In genomic region chr9:76029471-76030199, GRCm38 (mm10) we compare ENCODE assay signal across 23 mouse cellular contexts. TPM values are rescaled to one million over a fixed set of nuclear protein-coding genes. Genes with fewer than 3 reads are reported as not detected.
A peak's percentile ranks its signal among the peaks of the same experiment; 100 is the strongest.
DNase-seq lines count a peak whose midpoint lies in the region; ATAC-seq and TF ChIP-seq lines count a peak whose summit lies in the region.
"Had no signal": no experiment of that assay in that cellular context is flagged by ENCODE, and none has a peak within 500 bp of the region (broad histone marks: within the 10 kb centered on the region; RNA-seq: fewer than 3 reads in every experiment).

No protein-coding gene starts in this region.

- WGBS in lung, embryonic 16.5 days: 54% methylated on average over 16 of the region's 16 CpGs
- WGBS in lung, adult 2 months: 71% methylated on average over 16 of the region's 16 CpGs

- TF ChIP-seq CTCF in lung, adult 2 months (IDR thresholded peaks at IDR 0.05; ENCODE audit: insufficient read depth, low read length): no peak

- no peaks in the 10 kb centered on the region for H3K36me3 ChIP-seq in lung, embryonic 16.5 days (ENCODE audit: control insufficient read depth, insufficient read depth, low read length)
- H3K36me3 ChIP-seq: heart, embryonic 12.5 days; midbrain, embryonic 10.5 days; neural tube, embryonic 13.5 days had no signal

- no peaks in the 10 kb centered on the region for H3K27me3 ChIP-seq in lung, embryonic 16.5 days (ENCODE audit: control insufficient read depth, insufficient read depth, low read depth, low read length)
- H3K27me3 ChIP-seq: heart, embryonic 12.5 days; neural tube, embryonic 13.5 days had no signal

- peaks cover 2% of the 10 kb centered on the region for H3K4me1 ChIP-seq in lung, embryonic 16.5 days (replicated peaks; ENCODE audit: control insufficient read depth, insufficient read depth, low read length)
- H3K4me1 ChIP-seq in lung, adult 2 months (ENCODE audit: control insufficient read depth, insufficient read depth, low read length): no peaks in the 10 kb centered on the region
- H3K4me1 ChIP-seq: heart, embryonic 12.5 days; neural tube, embryonic 13.5 days had no signal

- no peak for TF ChIP-seq POLR2A in lung, adult 2 months (IDR thresholded peaks at IDR 0.05; ENCODE audit: borderline replicate concordance, extremely low read depth, low read depth, low read length)

- DNase-seq in cerebellum, adult 9-10 months: peak; percentile 39
- peak; percentile 91 for DNase-seq in heart, adult 11 months
- DNase-seq in heart, adult 8-10 months (ENCODE audit: low spot score): no peak
- DNase-seq in lung, adult 2 months: no peak
- DNase-seq in gastrocnemius, postnatal 25 days: peak; percentile 32
- DNase-seq in testis, postnatal 10 days (ENCODE audit: low spot score): no peak
- DNase-seq: B cell, adult 2 months; heart, postnatal 4 days; kidney, adult 18-20 months; kidney, postnatal 36 days; liver; lung, postnatal 10 days; right cerebral cortex, postnatal 25 days; thymus, adult 2 months had no signal

- H3K4me2 ChIP-seq in lung, embryonic 16.5 days (ENCODE audit: low read depth, low read length): peak overlapping the region; percentile 11; the same call in 1 of the 2 replicates
- H3K4me2 ChIP-seq: heart, embryonic 12.5 days; neural tube, embryonic 13.5 days had no signal

- H3K4me3 ChIP-seq in lung, embryonic 16.5 days (ENCODE audit: low read length): no peak overlapping the region
- H3K4me3 ChIP-seq in lung, adult 2 months (replicated peaks; ENCODE audit: extremely low read depth, low read depth, low read length): no peak overlapping the region
- H3K4me3 ChIP-seq: heart, embryonic 12.5 days; midbrain, embryonic 10.5 days; neural tube, embryonic 13.5 days had no signal

- H3K9me3 ChIP-seq in lung, embryonic 16.5 days (ENCODE audit: control insufficient read depth, low read length): no peaks in the 10 kb centered on the region
- H3K9me3 ChIP-seq: heart, embryonic 12.5 days; midbrain, embryonic 10.5 days; neural tube, embryonic 13.5 days had no signal

- peak overlapping the region; percentile 55; the same call in 1 of the 2 replicates for H3K27ac ChIP-seq in lung, embryonic 16.5 days (ENCODE audit: low read length)
- H3K27ac ChIP-seq: hindbrain, postnatal 0 days; midbrain, embryonic 10.5 days; neural tube, embryonic 13.5 days had no signal

- ATAC-seq in cerebellum, adult (ENCODE audit: insufficient number of reproducible peaks, low FRiP score, low TSS enrichment): no peak; the same call in 1 of the 2 replicates
- peak; percentile 45; the same call in 1 of the 2 replicates for ATAC-seq in lung, embryonic 16.5 days (ENCODE audit: low read depth)
- ATAC-seq: hindbrain, postnatal 0 days; Patski had no signal

- H3K9ac ChIP-seq in lung, embryonic 16.5 days (ENCODE audit: low read length): no peak overlapping the region
- H3K9ac ChIP-seq: heart, embryonic 12.5 days; neural tube, embryonic 13.5 days had no signal

RNA-seq across cellular contexts. Expression of gene Hmgcll1, which starts 15.0 kb away (rescaled TPM):
- under 1 TPM in 3 of 4 experiments, not detected in 1; 0.11 to 0.22 (median 0.16) TPM for total RNA-seq in heart, adult 8-10 months (2022)
- 10.5 and 10.8 TPM in 2 replicates for polyA plus RNA-seq in lung, embryonic 16.5 days (2015; fragmentation: Nextera tagmentation; extraction: Ambion mirVana)
- 1.6 and 2.7 TPM in 2 replicates for polyA plus RNA-seq in lung, adult 2 months (2012; rRNA removed)
- under 1 TPM; 0.38 to 0.46 TPM for total RNA-seq in gastrocnemius, postnatal 25 days (2021)
- total RNA-seq: common myeloid progenitor, adult 5-6 weeks; monocyte, adult 5-6 weeks had no signal

Comparison
In these comparisons a context has a peak if more than half of its experiments do, and no peak if none do; other contexts are left out.
1. DNase-seq: peak in cerebellum, adult 9-10 months (single experiment), heart, adult 11 months (single experiment) and gastrocnemius, postnatal 25 days (single experiment); none in heart, adult 8-10 months (single experiment), lung, adult 2 months (single experiment) and testis, postnatal 10 days (single experiment).